Mouse (Mus musculus) intestine, embryonic 15.5 days (tissue): ENCODE results near the gene Paqr6. TPM values are rescaled to one million over a fixed set of nuclear protein-coding genes. Genes with fewer than 3 reads are reported as not detected.

ENCODE experiments used
- polyA plus RNA-seq: library from polyadenylated mRNA; unstranded; fragments of >200 nt; fragmentation: Nextera tagmentation; extraction: Ambion mirVana; gene quantifications from 2 replicates; pipeline ENCODE4 v1.2.1, GENCODE M21; 2015

Gene Paqr6
- polyA plus RNA-seq, 1 experiment from 2014 or later = 3.7 TPM

Other genes starting within 250 kb of the Paqr6 start
- gene Mef2d, start 222.2 kb upstream of the Paqr6 start, polyA plus RNA-seq = 19.7 and 20.8 TPM in 2 replicates
- 0.59 and 0.69 TPM in 2 replicates for gene Rhbg, start 109.9 kb upstream of the Paqr6 start, polyA plus RNA-seq
- gene Gm38392, start 77.4 kb upstream of the Paqr6 start, polyA plus RNA-seq = 0.15 and 0.42 TPM in 2 replicates
- gene Tsacc, start 67.6 kb upstream of the Paqr6 start, polyA plus RNA-seq = 10.2 and 12.2 TPM in 2 replicates
- 520 and 528 TPM in 2 replicates for gene Cct3, start 67.5 kb upstream of the Paqr6 start, polyA plus RNA-seq
- gene Glmp, start 39.6 kb upstream of the Paqr6 start, polyA plus RNA-seq = 268 and 282 TPM in 2 replicates
- 20.6 and 21.6 TPM in 2 replicates for gene Tmem79, start 28.4 kb upstream of the Paqr6 start, polyA plus RNA-seq
- 39.9 and 45.8 TPM in 2 replicates for gene Smg5, start 28.3 kb upstream of the Paqr6 start, polyA plus RNA-seq
- gene Bglap3, start 8.2 kb downstream of the Paqr6 start, polyA plus RNA-seq = 1.3 and 2.7 TPM in 2 replicates
- not detected in 2 replicates for gene Bglap2, start 14.1 kb downstream of the Paqr6 start, polyA plus RNA-seq
- gene Bglap, start 19.9 kb downstream of the Paqr6 start, polyA plus RNA-seq = not detected in 2 replicates
- gene Pmf1, start 45.7 kb downstream of the Paqr6 start, polyA plus RNA-seq = 127 and 128 TPM in 2 replicates
- 17.2 and 17.3 TPM in 2 replicates for gene Slc25a44, start 60.6 kb downstream of the Paqr6 start, polyA plus RNA-seq
- 30.9 and 39.2 TPM in 2 replicates for gene Sema4a, start 96.6 kb downstream of the Paqr6 start, polyA plus RNA-seq
- gene Lmna, start 145.4 kb downstream of the Paqr6 start, polyA plus RNA-seq = 120 TPM in 2 replicates
- 9.6 and 11.2 TPM in 2 replicates for gene Mex3a, start 167.8 kb downstream of the Paqr6 start, polyA plus RNA-seq
- 75.2 and 89.8 TPM in 2 replicates for gene Rab25, start 183.7 kb downstream of the Paqr6 start, polyA plus RNA-seq
- gene Lamtor2, start 188.5 kb downstream of the Paqr6 start, polyA plus RNA-seq = 188 and 231 TPM in 2 replicates
- gene Ubqln4, start 189.2 kb downstream of the Paqr6 start, polyA plus RNA-seq = 43.6 and 43.7 TPM in 2 replicates
- 338 and 390 TPM in 2 replicates for gene Ssr2, start 211.3 kb downstream of the Paqr6 start, polyA plus RNA-seq
- 60.4 and 61.2 TPM in 2 replicates for gene Arhgef2, start 241.4 kb downstream of the Paqr6 start, polyA plus RNA-seq